Mouse (Mus musculus) regulatory T cell (primary cell): ENCODE measurements around the gene Vcam1.

Experiments
- in situ Hi-C: fragments of 300-600 bp; cut with MboI, MseI; formaldehyde crosslinking; loops from one replicate; pipeline ENCODE4 v1.15.1; 2025; ENCODE audit warnings: high pct_unique_total_duplicates

Vcam1 gene

DNA sequence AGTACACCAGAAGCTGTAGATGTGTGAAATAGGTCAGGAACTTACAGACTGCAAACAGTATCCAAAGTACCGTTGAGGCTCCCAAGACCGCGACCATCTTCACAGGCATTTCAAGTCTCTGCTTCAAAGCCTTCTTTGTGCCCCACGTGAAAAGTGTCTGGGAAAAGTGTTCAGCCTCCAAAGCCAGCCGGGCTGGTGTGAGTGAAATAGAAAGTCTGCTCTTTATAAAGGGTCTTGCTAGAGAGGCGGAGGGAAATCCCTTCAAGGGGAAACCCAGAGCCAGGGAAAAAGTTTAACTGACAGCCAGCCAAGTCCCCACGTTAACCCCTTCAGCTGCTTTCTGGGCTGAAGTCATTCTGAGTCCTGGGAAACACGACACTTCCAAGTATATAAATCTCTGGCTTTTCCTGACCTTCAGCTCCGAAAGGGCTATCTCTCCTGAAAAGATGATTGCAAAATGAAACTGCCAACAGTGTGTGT lies at the start of gene Vcam1:
TSS of gene Vcam1 (minus strand) at position 430 of the 480 bp plus-strand sequence.
- in situ Hi-C loops, result no loop called here

DNA sequence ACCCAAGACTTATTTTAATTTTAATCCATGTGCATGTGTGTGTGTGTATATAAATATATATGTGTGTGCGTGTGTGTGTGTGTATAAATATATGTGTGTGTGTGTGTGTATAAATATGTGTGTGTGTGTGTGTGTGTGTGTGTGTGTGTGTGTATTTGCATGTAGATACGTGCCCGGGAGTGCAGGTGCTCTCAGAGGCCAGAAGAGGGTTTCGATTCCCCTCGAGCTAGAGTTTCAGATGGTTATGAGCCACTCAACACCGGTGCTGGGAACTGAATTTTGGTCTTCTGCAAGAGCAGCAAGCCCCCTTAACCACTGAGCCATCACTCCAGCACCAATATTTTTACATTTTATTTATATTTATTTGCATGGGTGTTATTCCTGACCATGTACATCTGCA lies 45.6 kb upstream of the Vcam1 start:
- in situ Hi-C loops, result no loop called here

DNA sequence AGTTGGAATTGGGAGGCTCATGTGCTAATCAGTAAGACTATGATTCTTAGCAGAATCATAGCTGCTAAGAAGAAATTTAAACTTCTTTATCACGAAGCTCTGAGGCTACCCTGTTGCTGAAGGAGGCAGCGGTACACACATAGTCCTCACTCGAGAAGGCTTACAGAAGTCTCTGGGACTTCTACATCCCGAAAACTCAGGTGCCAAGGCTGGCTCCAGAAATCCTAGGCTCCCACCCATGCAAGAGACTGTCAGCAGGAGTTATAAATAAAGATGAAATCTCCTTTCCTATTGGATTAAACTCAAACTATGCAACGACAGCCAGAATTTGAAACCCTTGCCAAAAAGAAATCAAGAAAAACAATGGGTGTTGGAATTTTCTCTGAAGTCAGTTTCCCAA lies 42.0 kb upstream of the Vcam1 start:
- in situ Hi-C loops, result no loop called here

DNA sequence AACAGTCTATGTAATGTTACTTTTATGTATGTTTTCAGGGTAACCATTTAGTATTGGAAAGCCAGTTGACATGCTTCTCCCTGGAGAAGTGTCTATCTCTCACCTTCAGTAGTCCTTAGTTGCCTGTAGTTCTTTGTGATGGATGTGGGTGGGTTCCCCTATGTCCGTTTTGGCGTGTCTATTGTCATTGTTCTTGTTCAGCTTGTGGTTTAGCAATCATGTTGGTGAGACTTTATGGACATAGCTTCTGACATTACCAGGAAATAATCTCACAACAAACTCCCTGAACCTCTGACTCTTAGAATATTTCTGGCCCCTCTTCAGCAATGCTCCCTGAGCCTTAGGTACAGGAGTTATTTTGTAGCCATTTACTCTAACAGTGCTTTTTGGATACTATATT lies 38.6 kb upstream of the Vcam1 start:
- in situ Hi-C loops, result no loop called here

DNA sequence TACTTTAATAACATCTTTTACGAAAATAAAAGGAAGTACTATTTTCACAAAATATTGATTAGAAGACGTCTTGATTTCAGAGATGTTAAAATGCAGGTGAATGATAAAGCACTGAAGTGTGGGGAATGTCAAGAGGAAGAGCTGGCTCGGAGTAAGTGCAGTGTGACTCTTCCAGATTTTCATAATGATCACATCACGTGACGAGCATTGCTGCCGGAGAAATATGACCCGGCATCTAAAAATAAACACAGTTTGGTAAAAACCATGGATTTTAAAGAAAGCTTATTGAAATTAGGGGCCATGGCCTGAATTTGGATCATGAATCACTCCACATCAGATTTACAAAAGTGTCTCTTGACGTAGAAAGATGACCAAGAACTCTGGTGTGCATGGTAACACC lies 36.8 kb upstream of the Vcam1 start:
- in situ Hi-C loops, result no loop called here

DNA sequence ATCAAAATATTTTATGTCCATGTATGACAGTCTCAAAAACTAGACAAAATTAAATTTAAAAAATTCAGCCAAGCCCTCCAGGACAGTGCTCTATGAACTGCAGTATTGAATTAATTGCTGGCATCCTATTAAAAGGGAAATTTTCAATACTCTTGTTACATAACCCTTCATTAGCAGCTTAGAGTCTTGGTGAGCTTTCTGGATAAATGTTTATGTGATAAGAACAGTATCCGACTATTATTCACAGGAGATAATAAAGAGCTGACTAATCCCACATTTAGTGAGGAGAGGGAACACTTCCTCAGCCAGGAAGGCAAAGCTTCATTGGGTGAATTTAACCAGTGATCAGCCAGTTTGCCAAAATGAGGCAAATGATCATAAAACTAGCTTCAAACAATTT lies 35.5 kb upstream of the Vcam1 start:
- in situ Hi-C loops, result no loop called here

DNA sequence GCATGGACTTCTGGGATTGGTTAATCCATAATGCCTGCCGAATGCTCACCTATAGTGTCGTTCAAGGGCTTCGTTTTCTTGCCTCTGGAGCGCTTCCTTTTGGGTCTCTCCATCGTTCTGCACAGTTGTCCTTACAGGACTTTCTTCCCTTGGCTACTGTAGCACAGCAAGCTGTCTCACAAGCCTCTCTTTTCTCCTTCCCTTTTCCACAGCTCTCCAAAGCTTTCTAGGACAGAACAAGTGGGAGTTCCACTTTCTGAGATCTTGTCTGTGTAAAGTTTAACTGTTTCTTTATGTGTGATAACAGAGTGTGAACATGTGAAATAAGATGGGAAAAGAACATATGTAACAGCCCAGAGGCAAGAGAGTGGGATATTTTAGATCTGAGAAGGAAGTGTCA lies 34.0 kb upstream of the Vcam1 start:
- in situ Hi-C loops, result no loop called here

DNA sequence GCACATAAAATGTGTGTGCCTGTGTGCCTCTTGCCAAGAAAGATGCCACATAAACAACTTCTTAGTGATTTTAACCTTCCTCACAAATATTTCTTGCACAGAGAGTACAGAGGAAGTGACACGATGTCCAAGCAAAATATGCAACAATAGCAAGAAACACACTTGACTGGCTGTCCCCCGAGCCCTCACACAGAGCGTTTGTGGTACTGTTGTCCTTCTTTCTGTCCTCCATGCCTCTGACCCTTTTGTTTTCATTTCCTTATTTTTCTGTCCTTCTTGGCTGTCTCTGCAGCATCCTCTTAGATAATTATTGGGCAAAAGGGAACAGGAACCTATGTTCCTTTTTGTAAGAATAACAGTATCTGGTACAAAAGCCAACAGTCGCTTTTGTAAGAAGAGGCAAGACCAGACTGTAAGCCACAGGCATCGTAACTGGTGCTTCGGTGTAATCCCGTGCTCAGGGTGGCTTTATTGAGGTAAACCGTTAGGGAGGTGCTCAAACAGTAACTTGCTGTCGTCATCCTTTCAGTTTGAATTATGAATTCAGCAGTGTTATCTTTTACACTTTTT lies 32.7 kb upstream of the Vcam1 start:
- in situ Hi-C loops, result no loop called here

DNA sequence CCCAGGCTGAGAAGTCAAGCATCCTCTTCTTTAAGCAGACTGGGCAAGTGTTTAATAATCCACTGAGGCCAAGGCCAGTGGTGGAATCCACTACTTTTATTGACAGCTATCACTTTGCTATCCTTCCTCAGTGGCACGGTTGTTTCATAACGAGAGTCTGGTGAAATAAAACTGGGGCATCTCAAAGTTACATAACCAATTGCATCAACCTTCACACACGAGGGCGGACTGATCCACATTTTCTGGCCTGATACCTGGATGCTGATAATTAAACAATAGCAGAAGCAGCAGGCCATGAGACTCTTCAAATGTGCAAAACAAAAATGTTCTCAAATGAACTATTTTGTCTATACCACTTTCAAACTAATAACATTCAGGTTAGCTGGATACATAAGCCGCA lies 29.9 kb upstream of the Vcam1 start:
- in situ Hi-C loops, result no loop called here

DNA sequence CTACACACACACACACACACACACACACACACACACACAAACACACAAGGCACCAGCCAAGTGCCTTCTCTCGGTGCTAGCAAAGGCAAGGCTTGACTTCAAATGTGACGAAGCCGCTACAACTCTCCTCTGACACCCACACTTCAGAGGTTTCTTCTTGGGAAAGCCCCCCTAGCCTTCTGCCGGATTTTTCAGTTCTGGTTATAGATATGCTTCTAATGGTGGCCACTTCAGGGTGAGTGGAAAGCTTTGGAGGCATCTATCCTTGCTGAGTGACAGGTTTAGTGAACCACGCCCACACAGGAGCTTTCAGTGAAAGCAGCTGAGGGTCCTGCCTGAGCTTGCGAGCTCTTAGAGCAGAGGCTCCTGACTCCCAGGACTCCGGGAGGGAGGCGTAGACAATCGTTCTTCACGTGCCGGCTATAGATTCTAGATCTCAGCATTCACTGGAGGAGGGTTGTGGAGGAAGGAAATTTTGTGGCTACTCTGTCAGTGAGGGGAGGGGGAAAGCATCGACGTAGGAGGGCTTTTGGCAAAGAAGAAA lies 28.0 kb upstream of the Vcam1 start:
- in situ Hi-C loops, result no loop called here

DNA sequence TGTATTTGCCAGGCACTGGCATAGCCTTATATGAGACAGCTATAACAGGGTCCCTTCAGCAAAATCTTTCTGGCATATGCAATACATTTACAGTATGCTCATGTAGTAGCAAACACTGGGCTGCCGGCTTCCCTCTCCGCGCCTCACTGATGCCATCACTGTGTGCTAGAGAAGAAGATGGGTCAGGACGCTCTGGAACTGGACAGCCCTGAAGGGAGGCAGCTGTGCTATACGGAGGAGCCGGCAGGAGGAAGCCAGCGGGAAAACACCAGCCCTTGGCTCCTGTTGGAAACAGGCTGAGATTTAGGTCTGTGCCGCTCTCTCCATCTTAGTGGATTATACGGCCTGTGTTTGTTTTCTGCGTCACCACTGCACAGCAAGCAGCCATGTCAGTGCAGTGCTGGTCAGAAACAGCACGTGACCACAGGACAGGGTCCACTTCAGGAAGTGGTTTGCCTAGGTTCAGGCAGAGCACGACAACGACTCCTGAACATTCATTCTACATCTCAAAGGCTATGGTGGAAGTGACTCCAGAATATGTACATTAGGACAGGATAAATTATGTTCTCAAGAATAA lies 20.7 kb upstream of the Vcam1 start:
- in situ Hi-C loops, result no loop called here

DNA sequence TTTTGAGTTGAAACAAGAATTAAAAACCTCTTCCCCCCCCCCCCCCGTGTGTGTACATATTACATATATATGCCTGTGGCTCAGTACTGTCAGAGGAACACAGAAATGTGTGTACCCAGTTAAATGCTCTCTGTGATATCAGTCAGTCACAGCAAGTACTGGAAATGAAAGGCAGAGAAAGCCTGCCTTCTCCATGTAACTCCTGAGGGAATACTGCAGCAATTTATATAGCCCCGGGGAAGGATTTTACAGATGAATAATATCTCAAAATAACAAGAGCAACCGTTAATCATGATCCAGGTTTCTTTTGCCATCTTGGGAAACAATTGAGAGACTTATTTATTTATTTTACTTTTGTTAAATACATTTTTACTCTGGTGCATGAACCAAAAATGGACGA lies 19.6 kb upstream of the Vcam1 start:
- in situ Hi-C loops, result no loop called here

DNA sequence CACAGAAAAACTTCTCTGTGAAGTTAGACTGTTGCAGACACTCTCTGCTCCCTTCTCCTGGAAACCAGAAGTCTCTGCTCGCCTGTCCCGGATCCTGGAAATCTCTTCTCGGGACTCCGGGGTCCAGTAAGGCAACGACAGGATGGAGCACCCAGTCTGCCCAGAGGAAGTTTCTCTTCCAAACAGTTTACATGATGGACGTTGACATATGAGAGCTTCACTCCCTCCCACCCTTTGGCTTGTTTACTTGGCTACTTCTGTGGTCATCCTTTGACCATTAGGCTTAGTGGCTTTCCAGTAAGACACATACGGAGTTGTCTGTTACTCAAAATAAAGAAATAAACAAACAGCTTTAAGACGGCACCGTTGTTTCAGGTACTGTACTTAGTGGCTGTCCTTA lies 19.2 kb upstream of the Vcam1 start:
- in situ Hi-C loops, result no loop called here

DNA sequence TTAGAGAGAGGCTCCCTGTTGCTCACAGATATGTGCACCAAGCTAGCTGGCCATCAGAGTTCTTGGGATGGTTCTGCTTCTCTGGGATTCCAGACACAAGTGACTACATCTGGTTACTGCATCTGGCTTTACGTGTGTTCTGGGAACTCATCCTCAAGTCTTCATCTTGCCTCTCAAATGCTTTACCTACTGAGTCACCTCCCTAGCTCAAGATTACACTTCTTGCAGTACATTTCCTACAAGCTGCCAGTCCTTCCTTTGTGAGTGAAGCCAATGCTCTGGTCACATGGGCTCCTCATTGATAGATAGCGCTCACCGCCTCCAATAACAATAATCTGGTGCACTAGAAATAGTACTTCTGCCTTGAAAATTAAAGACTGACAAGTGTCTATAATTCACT lies 11.7 kb upstream of the Vcam1 start:
- in situ Hi-C loops, result no loop called here

DNA sequence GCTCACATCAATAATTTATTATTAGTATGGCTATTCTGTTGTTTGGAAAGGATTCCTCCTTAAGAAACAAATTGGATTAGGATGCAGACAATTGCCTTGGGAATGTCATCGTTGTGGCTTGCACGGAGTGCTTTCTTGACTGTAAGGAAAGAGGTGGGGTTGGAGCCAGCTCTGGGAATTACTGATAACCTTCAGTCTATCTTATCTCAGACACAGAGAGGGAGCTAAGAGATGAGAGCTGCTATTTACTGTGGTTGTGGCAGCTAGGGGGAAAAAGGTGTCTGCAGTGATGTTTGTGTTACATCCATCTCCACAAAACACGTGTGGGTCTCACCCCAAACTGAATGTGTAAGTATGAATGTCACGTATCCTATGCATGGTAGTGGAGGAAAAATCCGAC lies 9.5 kb upstream of the Vcam1 start:
- in situ Hi-C loops, result no loop called here

DNA sequence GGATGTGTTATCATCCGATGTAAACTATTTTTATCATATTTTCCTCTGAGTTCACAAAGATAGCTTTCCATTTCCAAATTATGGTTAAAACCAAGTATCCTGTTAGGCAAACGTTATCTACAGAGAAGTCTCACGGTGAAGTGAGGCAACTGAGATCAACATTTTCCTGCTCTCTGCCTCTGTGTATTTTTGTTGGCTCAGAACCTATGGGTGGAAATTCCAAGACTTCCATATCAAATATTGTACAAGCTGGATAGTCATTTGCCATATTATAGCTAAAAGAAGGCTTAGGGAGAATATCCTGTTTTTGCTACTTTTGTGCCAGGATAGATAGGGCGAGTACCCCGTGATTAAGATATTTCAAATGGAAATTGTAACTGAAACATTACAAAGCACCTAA lies 8.6 kb upstream of the Vcam1 start:
- in situ Hi-C loops, result no loop called here

DNA sequence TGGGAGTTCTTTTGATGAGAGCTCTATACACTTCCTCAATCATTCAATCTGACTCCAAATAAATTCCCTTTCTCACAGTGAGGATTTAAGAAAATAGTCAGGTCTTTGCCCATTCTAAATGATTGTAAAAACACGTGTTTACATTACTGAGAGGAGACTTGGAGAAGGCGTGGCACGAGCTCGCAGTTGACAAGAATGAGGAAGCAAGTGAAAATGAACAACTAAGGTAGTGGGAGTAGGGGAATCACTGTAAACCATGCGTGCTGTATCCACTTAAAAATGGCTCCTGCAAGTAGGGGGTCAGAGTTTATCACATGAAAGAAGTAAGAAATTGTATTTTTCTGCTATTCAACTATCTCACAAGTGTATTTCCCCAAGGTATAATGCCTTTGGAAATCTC lies 3.9 kb upstream of the Vcam1 start:
- in situ Hi-C loops, result no loop called here

DNA sequence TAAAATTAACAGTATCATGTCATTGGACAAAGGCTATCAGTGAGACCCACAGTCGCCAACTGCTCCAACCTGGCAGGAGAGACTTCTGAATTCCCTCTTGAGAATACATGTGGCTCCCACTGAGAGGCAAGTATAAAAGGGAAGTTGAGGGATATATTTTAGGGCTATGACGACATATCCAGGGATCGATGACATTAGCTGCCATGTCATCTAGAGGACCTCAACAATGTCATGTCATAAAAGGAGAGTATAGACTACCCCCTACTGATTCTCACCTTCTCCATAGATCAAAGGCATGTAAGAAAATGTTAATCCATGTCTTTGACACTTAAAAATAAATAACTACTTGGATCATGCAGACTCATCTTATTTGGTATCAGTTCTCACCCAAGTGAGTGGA lies 1.2 kb upstream of the Vcam1 start:
- in situ Hi-C loops, result no loop called here

DNA sequence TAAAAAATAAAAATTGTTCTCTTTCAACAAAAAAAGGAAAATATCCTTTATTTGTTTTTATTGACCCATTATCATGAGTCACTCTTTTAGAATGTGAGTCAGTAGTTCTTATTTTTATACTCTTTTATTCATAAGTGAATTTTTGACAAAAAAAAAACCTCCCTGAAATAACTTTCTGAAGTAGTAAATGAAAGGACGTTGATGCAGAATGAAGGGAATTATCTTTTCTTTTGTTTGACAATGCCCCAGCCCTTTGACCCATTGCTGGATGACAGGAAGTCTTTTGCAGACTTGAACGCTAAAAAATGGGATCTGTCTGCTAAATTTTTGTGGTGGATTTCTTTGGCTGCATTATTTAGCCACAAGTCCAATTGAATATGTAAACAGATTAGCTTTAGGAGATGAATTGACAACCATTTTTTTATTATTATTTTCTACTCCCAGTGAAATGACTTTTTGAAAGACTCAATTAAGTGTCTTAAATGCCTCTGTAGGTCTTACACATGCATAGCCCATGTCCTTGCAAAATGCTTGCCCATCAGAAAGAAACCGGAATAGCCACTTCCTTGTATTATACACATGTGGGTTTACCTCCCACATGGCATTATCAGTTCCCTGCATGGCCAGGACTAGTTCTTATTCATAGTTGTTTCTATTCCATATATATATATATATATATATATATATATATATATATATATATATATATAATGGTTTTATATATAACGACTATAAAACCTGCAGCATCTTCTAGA lies 530 bp upstream of the Vcam1 start:
- in situ Hi-C loops, result no loop called here

DNA sequence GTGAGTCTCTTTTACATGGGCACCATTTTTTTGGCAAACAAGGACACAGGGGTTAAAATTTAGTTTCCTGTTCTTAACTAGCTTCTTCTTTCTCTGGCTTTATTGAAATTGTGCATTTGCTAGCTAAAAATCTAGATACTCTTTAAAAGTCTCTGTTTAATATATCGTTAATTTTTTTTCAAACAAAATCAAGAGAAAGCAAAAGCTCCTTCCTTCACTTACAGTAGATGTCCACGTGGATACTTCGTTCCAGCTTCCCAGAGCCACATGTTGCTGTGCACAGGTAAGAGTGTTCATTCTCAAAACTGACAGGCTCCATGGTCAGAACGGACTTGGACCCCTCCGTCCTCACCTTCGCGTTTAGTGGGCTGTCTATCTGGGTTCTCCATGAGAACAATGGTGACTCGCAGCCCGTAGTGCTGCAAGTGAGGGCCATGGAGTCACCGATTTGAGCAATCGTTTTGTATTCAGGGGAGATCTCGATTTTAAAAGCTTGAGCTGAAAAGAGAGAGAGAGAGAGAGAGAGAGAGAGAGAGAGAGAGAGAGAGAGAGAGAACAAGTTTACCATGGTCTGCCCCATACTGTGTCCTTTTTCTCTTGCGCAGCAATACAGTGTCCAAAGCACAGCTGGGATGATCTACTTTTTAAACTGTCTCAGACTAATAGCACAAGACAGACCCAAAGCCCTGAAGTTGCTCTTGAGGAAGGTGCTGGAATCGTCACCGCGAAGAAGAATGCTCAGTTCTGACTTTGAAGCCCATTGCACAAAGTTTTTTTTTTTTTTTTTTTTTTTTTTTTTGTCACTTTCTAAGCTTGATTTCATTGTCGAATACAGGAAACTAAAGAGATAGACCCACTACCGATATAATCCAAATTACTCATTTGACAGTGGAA lies 930 bp downstream of the Vcam1 start:
- in situ Hi-C loops, result no loop called here

DNA sequence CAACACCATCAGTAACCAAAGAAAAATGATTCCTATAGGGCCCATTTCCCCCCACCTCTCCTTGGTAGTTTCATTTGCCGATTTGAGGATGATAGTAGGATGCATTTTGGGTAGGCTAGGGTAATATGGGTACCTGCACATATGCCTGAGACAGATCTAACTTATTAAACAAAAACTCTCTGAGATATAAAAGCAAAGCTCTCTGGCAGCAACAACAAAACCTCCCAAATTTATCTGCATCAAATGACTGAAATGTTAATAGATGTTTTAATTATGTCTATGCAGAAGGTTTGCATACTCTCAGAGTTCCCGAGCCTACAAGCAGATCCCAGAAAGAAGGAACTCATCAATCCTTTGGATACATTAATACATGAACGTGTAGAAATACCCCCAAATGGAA lies 1.7 kb downstream of the Vcam1 start:
- in situ Hi-C loops, result no loop called here

DNA sequence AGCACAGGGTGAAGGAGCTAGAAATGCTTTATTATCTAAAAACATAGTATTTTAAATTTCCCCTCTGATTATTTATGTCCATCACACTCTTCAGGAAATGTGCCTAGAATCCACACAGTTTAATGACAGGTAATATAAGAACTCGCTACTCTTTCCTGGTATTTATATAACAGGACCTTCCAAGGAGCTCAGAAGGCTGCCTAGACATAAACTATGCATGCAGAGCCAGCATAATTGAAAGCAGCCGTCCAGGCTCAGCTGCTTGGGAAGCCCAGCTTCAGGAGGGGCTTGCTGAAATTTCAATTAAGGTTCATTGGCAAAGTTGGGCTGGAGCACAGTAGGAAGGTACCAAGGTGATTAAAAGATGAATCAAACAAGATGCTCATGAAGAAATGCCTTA lies 2.2 kb downstream of the Vcam1 start:
- in situ Hi-C loops, result no loop called here
